Mouse (Mus musculus) forebrain, postnatal 0 days (tissue): ENCODE data around the gene Hsf5. TPM values are rescaled to one million over a fixed set of nuclear protein-coding genes. Genes with fewer than 3 reads are reported as not detected.

Experiments used
- ATAC-seq: fragments of 200-750 bp; cut with Nextera tagmentation; 2 replicates; pipeline ENCODE4 v1.8.0; 2017; ENCODE audit warnings: mild to moderate bottlenecking, moderate library complexity
- DNase-seq: peaks from one replicate; pipeline ENCODE4 v3.0.0-alpha.2; 2015
- H3K27ac ChIP-seq: fragments of 300-500 bp; sonication (generic); 2 replicates; pipeline ENCODE4 v1.5.1; 2014; ENCODE audit warnings: low read depth, mild to moderate bottlenecking, antibody characterized with exemption, low read length, moderate library complexity, mixed read lengths
- H3K27me3 ChIP-seq: fragments of 300-500 bp; sonication (generic); 2 replicates; pipeline ENCODE4 v1.6.1; 2014; ENCODE audit warnings: mild to moderate bottlenecking, low read length, mixed read lengths; ENCODE audit not compliant: insufficient read depth
- H3K36me3 ChIP-seq: fragments of 300-500 bp; sonication (generic); 2 replicates; pipeline ENCODE4 v1.6.1; 2014; ENCODE audit warnings: mild to moderate bottlenecking, moderate library complexity; ENCODE audit not compliant: insufficient read depth
- H3K4me1 ChIP-seq: fragments of 300-500 bp; sonication (generic); 2 replicates; pipeline ENCODE4 v1.6.1; 2014; ENCODE audit warnings: antibody characterized with exemption; ENCODE audit not compliant: insufficient read depth
- H3K4me2 ChIP-seq: fragments of 300-500 bp; sonication (generic); 2 replicates; pipeline ENCODE4 v1.6.1; 2014; ENCODE audit warnings: low read depth, mild to moderate bottlenecking, moderate library complexity
- H3K4me3 ChIP-seq: fragments of 300-500 bp; sonication (generic); 2 replicates; pipeline ENCODE4 v1.5.1; 2014; ENCODE audit warnings: low read depth, low read length, mixed read lengths
- H3K9ac ChIP-seq: fragments of 300-500 bp; sonication (generic); 2 replicates; pipeline ENCODE4 v1.6.1; 2014; ENCODE audit warnings: mild to moderate bottlenecking
- H3K9me3 ChIP-seq: fragments of 300-500 bp; sonication (generic); 2 replicates; pipeline ENCODE4 v1.6.1; 2016; ENCODE audit warnings: low read length
- CTCF ChIP-seq: sonication (generic); IDR thresholded peaks from 2 replicates; pipeline ENCODE4 v1.5.1; 2016; ENCODE audit warnings: antibody characterized with exemption, control low read depth, low read depth
- WGBS: fragments of 180-500 bp; shearing (Covaris S2); extraction: QIAGEN DNeasy Blood & Tissue Kit; methylation state at CpG from one replicate; pipeline ENCODE4 v1.1.7; 2014; 5-methylcytosine and 5-hydroxymethylcytosine counted together
- polyA plus RNA-seq: library from polyadenylated mRNA; unstranded; fragments of >200 nt; fragmentation: Nextera tagmentation; extraction: Ambion mirVana; gene quantifications from 2 replicates; pipeline ENCODE4 v1.2.1, GENCODE M21; 2015
- total RNA-seq: library from RNA; depleted of rRNA; stranded (reverse); fragments of >200 nt; gene quantifications from 2 replicates; pipeline ENCODE4 v1.2.3, GENCODE M21; 2014

The Hsf5 gene
- total and polyA plus RNA-seq, 2 experiments from 2014 or later: 0.16 to 0.48 TPM

GRCm38 (mm10) chr11:87675606-87676005 is 58.6 kb downstream of the Hsf5 start:
- no peaks in the 10 kb centered on the region for H3K36me3 ChIP-seq
- no peaks in the 10 kb centered on the region for H3K9me3 ChIP-seq
- no peak overlapping the region for H3K4me2 ChIP-seq
- H3K27ac ChIP-seq: no peak overlapping the region
- WGBS: 89% methylated on average over 6 of the region's 6 CpGs
- no peaks in the 10 kb centered on the region for H3K27me3 ChIP-seq
- ATAC-seq (no peak), DNase-seq (no peak)
- no peak overlapping the region for H3K4me3 ChIP-seq
- no peak for TF ChIP-seq CTCF
- H3K9ac ChIP-seq: no peak overlapping the region
- H3K4me1 ChIP-seq: no peaks in the 10 kb centered on the region

DNA sequence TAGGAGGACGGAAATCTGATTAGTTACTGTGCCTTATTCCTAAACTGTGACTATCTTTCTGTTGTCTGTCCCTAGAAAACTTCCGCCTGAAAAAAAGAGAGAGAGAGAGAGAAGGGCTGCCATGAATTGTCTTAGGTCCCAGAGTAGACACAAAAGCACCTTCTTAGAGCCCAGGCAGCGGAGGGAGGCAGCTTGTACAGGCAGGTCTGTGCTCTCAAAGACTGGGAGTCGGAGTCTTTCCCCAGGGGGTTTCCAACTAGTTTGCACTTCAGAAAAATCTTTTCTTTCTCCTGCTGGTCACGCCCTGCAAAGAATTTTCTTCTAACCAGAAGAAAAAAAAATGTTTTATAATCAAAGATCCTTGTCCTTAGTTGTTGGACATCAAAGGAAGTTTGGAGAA is 60.8 kb downstream of the Hsf5 start:
- H3K36me3 ChIP-seq: no peaks in the 10 kb centered on the region
- DNase-seq (no peak), ATAC-seq (no peak)
- TF ChIP-seq CTCF: no peak
- no peak overlapping the region for H3K4me2 ChIP-seq
- no peak overlapping the region for H3K4me3 ChIP-seq
- no peaks in the 10 kb centered on the region for H3K4me1 ChIP-seq
- H3K27ac ChIP-seq: no peak overlapping the region
- H3K9me3 ChIP-seq: no peaks in the 10 kb centered on the region
- H3K9ac ChIP-seq: no peak overlapping the region
- H3K27me3 ChIP-seq: no peaks in the 10 kb centered on the region
- WGBS: 41% methylated on average over 5 of the region's 5 CpGs

DNA sequence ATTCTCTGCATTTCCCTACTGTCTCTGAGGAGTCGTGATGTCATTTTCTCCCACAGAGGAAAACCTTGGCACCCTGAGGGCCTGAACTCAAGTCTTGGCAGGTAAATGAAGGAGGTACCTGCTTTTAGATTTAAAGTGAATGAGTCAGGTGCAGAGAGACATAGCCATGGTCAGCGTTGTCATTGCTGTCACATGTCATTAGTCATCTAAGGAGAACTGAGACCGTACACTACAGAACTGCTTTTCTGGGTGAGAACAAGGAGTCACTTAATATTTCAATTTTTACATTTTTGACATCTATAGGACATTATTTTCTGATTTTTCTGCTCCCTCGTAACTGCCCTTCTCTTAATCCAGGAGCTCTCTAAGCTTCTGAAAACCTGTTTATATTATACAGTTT is 61.6 kb downstream of the Hsf5 start:
- no peak overlapping the region for H3K4me3 ChIP-seq
- H3K9ac ChIP-seq: no peak overlapping the region
- H3K9me3 ChIP-seq: no peaks in the 10 kb centered on the region
- no peak for ATAC-seq
- no peak overlapping the region for H3K4me2 ChIP-seq
- DNase-seq: no peak
- WGBS: 86% methylated on average over 4 of the region's 4 CpGs
- H3K4me1 ChIP-seq: no peaks in the 10 kb centered on the region
- H3K27ac ChIP-seq: no peak overlapping the region
- H3K27me3 ChIP-seq: no peaks in the 10 kb centered on the region
- no peaks in the 10 kb centered on the region for H3K36me3 ChIP-seq
- no peak for TF ChIP-seq CTCF

- no peak for ATAC-seq
- no peak overlapping the region for H3K27ac ChIP-seq
- no peaks in the 10 kb centered on the region for H3K9me3 ChIP-seq
- 92% methylated on average over 7 of the region's 7 CpGs for WGBS
- DNase-seq: no peak
- no peak overlapping the region for H3K4me2 ChIP-seq
- no peak for TF ChIP-seq CTCF
- H3K27me3 ChIP-seq: no peaks in the 10 kb centered on the region
- H3K4me1 ChIP-seq: no peaks in the 10 kb centered on the region
- no peak overlapping the region for H3K4me3 ChIP-seq
- no peak overlapping the region for H3K9ac ChIP-seq
- H3K36me3 ChIP-seq: no peaks in the 10 kb centered on the region
These were observed 62.0 kb downstream of the Hsf5 start for GRCm38 (mm10) chr11:87678976-87679375.

- ATAC-seq: no peak
- Histone ChIP-seq H3K27ac (no peak overlapping the region), H3K9ac (no peak overlapping the region), H3K36me3 (no peaks in the 10 kb centered on the region), H3K4me2 (no peak overlapping the region), H3K9me3 (no peaks in the 10 kb centered on the region), H3K4me1 (no peaks in the 10 kb centered on the region), H3K4me3 (no peak overlapping the region), H3K27me3 (no peaks in the 10 kb centered on the region)
- no peak for TF ChIP-seq CTCF
- no peak for DNase-seq
- WGBS: 85% methylated on average over 9 of the region's 9 CpGs
These were observed 63.8 kb downstream of the Hsf5 start for GRCm38 (mm10) chr11:87680786-87681185.

- WGBS: 92% methylated on average over 12 of the region's 12 CpGs
- Histone ChIP-seq H3K4me2 (no peak overlapping the region), H3K9ac (no peak overlapping the region)
These were observed 65.1 kb downstream of the Hsf5 start for GRCm38 (mm10) chr11:87682096-87682495.

DNA sequence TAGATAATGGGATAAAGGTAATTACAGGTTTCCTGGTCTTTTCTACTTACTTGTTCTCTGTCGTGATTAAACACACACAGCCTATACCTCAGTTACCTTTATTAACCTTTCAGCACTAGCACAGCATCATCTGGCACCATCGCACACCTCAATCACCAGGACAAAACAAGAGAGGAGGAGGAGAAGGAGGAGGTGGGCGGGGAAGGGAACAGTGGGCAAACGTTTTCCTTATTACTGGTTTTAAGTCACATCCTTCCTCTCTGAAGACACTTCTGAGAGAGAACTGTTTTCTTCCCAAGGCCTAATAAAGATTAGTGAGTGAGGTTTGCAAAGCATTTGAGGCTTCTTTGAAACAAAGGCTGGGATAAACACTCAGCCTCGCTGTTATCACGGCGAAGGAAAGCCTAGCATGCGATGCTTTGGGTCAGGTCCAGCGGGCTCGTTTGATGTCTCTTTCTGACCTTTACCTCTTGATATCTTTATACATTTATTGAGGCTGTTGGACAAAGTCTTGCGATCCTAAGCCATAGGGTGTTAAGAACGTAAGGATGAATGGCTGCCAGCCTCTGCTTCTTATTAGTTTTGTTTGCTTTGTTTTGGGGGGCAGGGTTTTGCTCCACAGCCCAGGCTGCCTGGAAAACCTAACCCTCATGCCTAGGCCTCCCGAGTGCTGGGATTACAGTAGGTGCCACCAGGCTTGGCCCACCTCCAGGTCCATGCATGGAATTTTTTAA is 66.0 kb downstream of the Hsf5 start:
- Histone ChIP-seq H3K4me1 (no peaks in the 10 kb centered on the region), H3K36me3 (no peaks in the 10 kb centered on the region), H3K9ac (no peak overlapping the region), H3K27me3 (no peaks in the 10 kb centered on the region), H3K27ac (no peak overlapping the region), H3K9me3 (no peaks in the 10 kb centered on the region), H3K4me3 (no peak overlapping the region), H3K4me2 (no peak overlapping the region)
- ATAC-seq: no peak
- WGBS: 34% methylated on average over 13 of the region's 13 CpGs
- TF ChIP-seq CTCF: no peak
- no peak for DNase-seq

More at GRCm38 (mm10) chr11:87682096-87682495, 65.1 kb downstream of the Hsf5 start:
- DNase-seq (no peak), ATAC-seq (no peak)
- no peak for TF ChIP-seq CTCF
- no peak overlapping the region for H3K27ac ChIP-seq
- no peak overlapping the region for H3K4me3 ChIP-seq
- no peaks in the 10 kb centered on the region for H3K4me1 ChIP-seq
- no peaks in the 10 kb centered on the region for H3K9me3 ChIP-seq
- no peaks in the 10 kb centered on the region for H3K36me3 ChIP-seq
- H3K27me3 ChIP-seq: no peaks in the 10 kb centered on the region
